Mouse (Mus musculus): ENCODE measurements at regions not wholly inside any gene's neighbourhood (a gene's known extent, or its start where the extent isn't known, plus 50 kb on each side); places are given as distances from the start of the nearest gene placed in this dataset.

DNA sequence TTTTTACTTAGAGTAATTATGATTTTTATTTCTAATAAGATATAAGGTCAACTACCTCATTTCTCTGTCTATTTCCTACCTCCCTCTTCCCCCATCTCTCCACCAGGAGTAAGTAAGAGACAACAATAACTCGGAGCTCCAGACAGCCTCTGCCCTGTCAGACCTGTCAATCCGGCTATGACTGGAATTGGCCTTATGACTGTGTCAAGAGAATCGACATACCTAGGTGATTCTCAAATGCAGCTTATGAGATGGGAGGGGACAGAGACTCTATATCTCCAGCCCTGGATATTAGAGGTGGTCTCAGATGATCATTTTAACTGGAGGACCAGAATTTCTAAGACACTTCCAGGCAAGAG lies 216.3 kb upstream of the Ankrd55 start:
- DNase-seq (ENCODE audit: low spot score) = no peak

DNA sequence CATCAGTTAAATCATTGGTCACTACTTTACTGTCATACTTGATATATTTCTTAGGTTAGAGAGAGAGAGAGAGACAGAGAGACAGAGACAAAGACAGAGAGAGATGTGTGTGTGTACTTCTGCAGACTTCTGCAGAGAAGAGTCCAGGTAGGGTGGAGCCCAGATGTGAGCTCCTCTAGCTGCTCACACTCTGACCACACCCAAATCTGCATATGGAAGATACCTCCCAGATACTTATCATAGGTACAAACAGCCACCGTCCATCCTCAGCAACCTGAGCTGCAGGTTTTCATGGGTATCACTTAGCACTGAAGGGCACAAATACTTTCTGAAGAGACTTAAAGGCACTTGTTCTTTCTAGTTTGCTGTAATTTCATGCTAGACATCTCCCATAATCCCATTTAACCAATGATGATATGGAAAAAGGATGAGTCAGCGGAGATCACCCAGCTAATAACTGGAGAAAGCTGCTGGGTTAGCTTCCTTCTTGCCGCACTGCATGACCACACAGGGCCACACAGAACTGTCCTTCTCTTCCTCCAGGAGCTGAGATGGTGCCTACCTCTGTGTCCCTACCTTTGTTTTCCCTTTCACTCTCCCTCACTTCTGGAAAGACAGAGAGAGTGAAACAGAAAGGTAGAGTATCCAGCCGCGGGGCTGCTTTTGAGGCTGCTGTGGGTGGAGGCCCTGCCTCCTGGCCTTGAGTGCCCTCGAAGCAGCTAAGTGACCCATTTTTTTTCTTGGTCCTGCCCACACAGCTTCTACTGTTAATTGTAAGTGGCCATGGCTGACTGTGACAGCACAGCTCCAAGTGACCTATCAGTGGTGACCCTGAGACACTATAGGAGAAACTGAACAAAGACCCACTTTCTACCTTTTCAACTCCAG lies 214.5 kb upstream of the Ankrd55 start:
- no peak for DNase-seq (ENCODE audit: low spot score)

DNA sequence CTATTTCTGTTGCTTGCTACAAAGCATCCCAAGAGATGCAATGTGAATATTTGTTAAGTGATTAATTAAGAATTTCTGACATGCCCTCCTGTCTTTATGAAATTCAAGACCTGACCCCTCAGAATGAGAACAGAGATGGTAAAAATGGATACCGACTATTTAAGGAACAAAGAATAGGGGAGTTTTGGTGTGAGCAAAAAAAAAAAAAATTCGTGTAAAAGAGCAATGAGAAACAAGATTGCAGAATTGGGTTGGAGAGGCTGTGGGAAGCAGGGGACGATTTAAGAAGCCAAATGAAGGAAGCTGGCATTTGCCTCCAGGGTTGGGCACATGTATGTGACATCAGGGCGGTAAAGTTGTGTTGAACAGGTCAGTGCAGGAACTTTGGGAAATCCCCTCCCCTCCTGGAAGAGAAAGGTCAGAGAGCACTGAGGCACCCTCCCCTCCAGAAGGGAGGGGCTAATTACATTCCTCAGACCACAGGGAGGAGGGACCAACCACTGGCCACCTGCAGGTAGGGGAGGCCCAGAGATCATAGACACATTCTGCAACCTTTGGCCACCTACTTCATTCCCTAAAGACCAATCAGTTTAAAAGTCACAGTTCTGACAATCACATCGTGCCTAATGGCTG lies 212.3 kb upstream of the Ankrd55 start:
- no peak for DNase-seq (ENCODE audit: low spot score)

DNA sequence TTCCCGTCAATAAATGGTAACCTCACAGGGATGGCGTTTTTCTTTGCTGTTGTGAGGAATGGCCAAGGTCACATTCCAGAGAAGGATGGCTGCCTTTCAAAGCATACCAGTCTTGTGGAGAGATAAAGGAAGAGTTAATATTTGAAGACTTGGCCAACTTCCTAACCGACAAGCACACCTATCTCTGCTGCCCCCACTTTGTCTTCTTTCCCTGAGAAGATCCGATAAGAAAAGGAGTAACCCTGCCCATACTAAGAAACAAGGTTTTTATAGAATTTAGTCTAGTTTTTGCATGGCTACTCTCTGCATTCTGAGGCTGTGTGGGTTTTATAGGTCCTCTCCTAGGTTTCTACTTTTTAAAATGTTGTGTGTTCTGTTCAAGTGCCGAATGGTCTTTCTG lies 210.2 kb upstream of the Ankrd55 start:
- DNase-seq (ENCODE audit: low spot score) = no peak

DNA sequence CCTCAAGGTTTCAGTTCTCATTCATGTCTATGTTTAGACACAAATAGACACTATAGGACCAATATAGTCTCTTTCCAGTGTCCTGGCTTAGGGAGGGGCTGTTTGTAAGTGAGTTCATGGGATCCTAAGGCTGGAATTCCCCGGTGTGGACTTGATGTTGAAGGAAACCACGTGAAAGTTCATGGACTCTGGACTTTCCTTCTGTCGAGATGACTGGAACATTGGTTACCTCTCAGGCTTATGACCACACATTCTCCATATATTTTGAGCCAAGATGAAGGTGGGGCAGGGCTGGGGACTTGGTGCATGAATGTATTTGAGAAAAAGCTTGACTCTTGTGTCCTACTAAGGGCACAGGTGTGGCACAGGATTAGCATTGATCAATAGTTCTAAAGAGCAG lies 206.3 kb upstream of the Ankrd55 start:
- no peak for DNase-seq (ENCODE audit: low spot score)

DNA sequence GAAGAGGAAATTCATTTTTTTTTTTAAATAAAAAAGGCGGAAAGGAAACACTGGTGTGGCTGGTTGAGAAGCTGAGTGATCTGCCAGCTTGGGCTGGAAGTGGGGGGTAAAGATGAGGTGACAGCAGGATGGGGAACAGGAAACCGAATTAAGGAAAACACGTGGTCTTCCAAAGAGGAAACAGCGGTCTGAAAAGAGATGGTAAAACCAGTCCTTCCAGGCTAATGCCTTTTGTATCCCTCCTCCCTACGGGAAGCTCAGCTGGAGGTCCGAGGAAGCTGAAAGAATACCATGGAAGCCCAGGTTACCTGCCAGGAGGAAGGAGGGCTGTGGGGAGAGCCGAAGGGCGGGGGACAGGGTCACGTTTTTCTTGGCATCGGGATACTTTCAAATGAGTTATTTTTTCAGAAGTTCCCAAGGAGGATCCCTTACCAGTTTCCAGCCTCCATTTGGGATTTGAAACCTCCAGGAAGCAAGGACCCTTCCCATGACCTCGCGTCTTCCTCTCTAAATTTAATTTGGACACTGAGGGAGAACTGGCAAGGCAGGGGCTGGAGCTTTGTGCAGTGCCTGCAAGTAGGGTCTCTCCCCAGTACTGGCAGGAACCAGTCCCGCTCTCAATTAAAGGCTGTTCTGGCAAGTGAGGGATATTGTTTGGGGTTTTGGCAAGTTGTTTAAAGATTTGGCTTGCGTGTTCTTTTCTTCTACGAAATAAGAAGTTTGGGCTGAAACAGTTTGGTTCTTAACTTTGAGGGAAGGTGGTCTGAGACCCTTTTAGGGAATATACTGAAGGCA lies 203.6 kb upstream of the Ankrd55 start:
- DNase-seq (ENCODE audit: low spot score) = no peak

DNA sequence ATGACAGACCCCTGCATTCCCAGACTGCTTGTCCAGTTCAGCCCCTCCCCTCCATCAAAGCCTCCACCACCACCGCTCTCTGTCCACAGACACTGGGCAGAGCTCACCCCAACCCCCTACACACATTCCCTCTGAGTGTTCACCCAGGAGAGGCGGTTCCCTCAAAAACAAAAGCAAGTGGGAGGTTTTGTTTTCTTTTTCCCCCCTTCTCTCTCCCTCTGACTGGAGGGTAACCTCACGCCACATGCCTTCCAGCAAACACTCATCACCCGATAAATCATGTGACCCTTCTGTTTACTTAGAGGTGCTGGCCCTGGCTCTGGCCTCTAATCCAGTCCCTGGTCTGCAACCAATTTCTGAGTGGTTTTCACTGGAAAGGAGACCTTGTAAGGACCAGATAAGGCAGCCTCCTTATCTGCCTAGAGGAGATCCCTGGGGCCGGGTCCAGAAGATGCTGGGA lies 199.9 kb upstream of the Ankrd55 start:
- DNase-seq (ENCODE audit: low spot score) = no peak

DNA sequence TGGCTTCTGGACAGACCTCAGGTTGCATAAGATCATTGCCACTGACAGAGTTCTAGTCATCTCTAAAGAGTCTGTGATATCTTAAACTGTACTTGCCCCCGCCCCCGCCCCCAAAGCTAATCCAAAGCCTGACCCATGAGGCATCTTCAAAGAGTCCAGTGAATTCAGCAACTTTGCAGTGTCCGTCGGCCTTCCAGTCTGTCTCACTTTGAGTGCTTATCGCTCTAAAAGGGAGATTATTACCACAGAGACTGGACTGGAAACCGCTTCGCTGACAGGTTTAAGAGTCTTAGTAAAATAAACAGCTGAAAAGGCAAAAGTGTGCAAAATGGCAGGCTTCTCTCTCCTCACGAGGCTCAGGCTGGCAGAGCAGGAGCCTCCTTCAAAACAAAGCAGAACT lies 197.5 kb upstream of the Ankrd55 start:
- DNase-seq (ENCODE audit: low spot score) = no peak

DNA sequence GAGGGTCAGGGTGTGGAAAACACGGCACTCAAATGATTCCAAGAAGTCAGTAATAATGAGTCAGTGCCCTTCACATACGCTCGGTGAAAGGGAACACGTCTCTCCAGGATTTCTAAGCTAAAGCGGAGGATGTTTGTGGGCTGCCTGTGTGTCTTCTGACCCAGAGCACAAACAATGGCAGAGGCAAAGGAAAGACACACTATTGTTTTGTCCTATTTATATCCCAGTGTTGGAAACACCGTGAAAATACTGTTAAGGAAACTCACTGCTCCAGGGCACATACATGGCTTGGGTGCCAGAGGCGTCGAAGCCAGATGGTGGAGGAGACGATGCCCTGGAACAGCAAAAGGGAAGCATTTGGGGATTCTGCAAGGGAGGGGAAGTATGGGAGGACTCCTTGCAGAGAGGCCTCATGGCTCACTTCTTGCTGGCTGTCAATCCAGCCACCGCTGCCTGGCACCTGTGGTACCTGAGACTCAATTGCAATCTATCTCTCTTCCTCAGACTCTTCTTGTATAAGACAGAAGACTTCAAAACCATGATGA lies 192.6 kb upstream of the Ankrd55 start:
- DNase-seq (ENCODE audit: low spot score) = no peak

DNA sequence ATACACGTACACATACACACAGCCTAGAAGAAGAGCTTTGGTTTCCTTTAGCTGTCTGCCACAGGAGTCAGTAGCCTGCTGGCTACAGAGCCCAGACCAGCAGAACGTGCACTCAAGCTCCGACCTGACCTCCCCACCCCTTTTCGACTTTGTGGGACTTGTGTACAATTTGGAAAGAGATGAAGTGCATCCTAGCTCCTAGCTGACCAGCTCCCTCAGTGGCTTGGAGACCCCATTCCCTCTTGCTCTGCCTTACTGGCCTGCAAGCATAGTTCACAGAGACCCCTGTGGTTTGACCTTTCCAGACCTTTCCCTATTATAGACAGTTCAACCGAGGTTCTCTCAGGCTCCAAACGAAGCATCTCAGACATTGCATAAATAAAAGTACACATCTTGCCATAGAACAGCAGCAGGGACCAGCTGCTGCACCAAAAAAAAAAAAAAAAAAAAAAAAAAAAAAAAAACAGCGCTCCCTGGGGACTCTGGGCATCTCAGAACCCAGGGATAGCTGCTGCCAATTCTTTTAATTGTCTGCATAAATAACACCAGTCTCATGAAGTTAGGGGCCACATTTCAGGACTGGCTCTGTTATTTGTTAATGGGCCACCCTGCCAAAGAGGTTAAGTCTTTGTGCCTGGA lies 188.2 kb upstream of the Ankrd55 start:
- no peak for DNase-seq (ENCODE audit: low spot score)

DNA sequence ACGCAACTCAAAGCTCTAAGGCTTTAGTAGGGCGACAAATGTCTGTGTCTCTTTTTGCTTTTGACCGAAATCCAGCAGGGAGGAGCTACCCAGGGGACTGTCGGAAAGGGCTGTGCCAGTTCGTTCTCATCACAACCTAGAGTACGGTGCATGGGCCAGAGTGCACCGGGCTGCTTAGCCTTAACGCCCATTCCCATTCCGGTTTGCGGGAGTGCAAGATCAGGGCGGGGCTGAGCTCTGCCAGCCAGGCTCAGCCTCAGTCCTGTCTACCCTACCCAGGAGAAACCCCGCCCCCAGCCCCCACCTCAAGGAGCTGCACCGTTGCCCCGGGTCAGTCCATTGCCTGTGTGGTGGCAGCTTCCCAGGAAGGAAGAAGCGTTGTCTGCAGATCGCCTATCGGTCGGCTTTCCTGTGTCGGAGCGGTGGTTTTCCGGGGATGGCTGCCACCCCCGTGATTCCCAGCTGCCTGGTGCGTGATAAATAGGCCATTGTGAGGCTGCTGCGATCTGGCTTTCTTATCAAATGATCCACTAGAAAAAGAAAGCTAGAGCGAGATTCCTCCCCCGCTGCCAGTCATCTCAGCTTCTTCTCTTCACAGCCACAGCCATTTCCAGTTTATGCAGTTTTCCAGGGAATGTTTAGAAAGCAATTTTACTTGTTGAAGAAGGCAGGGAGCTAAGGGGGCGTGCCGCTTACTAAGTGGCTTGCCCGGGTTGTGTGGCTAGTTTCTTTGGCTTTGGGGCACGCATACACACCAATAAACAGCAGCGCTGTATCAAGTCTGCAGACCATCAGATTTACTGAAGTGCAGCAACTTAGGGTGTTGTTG lies 187.4 kb upstream of the Ankrd55 start:
- DNase-seq (ENCODE audit: low spot score) = peak; percentile 22

DNA sequence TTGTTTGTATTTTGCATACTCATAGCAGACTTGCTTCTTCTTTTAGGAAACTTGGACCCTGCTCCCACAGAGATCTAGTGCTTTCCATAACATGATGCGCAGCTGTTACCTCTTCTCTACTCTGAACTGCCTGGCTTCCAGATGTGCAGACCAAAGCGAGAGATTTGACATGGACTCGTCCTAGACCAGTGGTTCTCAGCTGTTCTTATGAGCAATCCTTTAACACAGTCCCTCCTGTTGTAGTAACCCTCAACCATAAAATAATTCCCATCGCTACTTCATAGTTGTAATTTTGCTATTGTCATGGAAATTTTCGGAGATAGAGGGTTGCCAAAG lies 186.9 kb upstream of the Ankrd55 start:
- no peak for DNase-seq (ENCODE audit: low spot score)

DNA sequence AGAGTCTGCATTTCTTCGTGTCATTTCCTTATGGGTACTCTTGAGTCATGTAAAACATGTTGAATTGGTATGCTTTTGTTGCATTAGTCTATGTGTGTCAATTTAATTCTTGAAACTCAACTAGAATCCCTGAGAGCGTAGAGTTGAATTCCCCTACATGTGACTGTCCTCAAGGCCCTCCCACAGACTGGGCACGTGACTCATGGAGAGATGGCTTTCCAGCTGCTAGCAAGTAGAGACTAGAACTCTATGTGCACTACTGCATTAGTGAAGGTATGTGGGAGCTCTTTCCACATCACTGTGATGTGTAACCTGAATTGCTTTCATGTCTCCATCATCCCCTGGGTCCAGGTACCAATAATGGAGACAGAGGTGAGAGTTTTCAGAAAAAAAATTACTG lies 182.3 kb upstream of the Ankrd55 start:
- DNase-seq (ENCODE audit: low spot score) = no peak

DNA sequence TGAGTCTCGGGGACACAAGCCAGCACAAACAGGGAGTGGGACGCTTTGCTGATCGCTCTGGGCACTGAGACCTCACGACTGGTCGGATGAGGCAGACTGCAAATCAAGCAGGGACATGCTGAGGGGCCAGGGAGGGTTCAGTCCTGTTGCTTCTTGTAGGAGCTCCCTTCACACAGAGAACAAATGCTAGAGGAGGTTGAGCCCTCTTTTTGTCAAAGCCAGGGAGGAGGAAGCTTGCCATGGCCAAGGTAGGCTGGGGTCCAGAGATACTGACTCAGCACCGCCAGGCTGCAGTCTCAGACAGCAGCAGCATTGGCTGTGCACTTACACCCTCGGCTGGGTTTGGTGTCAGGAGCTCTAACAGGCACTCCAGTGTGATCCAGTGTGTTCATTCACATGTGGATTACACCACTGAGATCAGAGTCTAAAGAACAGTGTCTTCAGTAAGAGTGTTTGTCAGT lies 173.5 kb upstream of the Ankrd55 start:
- peak; percentile 21 for DNase-seq (ENCODE audit: low spot score)

DNA sequence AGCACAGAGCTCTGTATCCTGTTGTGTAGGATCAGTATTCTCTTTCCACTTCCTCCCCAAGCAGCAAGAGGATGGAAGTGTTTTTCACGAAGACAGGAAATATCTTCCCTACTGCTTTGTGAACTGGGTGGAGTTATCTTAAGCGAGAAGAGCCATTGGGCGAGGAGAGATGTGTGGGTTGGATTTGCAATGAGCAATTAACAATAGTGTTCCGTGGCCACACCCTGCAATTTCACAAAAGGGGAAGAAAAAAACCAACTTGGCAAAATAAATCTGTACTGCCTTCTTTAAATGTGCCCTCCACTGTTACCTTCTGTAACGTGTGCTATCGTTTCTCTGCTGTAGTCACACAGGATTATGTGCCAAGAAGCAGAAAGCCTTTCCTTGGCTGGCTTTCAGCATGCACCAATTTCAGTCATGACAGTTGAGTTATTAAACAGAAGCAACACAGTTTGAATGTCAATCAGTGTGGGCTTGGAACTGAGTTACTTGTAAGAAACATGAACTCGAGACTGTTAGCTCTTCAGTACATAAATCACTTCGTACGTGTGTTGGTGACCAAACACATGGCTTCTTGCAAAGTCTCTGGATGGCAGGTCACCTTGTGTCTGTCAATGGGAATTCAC lies 172.0 kb upstream of the Ankrd55 start:
- DNase-seq (ENCODE audit: low spot score) = no peak

DNA sequence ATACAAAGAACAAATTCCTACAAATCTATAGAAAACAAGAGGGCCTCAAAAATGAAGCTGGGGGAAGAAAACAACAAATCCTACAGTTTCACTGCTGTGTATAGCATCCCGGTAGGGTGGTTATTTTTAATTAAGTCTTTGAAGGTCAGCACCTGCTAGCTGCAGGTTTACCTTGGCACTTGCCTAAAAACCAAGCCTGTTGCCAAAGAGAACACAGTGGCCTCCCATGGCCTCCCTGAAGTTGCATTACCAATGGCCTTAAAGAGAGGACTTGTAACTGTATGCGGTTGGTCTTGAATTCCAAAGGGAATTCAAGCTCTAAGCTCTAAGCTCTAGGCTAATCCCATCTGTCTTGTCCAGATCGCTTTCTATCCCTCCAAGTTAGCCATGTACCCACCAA lies 169.7 kb upstream of the Ankrd55 start:
- DNase-seq (ENCODE audit: low spot score) = no peak

DNA sequence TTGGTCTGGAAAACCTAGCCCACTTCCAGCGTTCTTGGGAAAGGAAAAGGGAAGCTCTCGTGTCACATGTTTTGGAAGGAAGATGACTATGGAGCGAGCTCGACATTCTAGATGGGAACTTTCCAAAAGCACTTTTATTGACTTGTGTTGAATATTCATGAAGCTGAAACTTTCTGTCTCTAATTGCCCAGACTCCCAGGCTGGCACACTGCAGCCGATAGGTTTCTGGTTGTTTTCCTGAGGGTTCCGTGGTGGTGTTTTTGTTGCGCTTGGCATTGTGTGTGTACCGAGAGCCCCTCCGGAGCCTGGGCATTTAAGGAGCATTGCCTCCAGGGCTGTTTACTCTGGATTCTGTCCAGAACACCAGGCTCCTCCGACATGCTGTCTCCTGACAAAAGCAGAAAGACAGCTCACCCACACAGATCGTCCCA lies 168.6 kb upstream of the Ankrd55 start:
- no peak for DNase-seq (ENCODE audit: low spot score)

DNA sequence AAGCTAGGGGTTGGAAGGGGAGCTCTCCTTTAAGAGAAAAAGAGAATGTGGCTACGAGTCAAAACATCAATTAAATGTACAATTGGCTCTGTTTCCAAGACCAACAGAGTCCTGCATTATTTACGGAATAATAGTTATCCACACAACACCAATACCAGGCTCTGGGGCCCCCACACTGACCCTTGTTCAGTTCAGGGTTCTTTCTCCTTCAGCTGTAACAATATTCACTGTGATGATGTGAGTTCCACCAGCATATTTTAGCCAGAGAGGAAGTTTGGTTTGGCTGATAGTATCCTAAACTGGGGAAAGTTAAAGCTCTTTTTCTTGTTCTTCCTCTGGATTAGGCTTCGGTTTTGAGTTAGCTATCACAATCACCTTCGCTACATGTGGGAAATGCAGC lies 167.9 kb upstream of the Ankrd55 start:
- no peak for DNase-seq (ENCODE audit: low spot score)

DNA sequence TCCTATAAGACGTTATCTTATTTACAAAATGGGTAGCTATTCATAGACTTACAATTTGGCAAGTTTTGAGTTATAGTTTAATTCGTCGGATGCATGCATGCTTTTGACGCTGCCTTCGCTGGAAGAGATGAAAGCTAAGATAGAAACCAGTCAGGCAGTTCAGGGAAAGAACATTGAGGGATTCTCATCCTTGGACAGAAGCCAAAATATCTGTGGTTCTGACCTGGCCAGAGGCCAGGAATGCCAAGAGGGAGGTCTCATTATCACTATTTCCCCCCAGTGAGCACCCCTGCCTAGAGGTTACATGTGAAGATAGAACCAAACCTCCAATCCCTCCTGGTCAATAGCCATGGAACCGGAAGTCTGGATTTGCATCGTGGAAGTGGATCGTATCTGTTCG lies 167.1 kb upstream of the Ankrd55 start:
- no peak for DNase-seq (ENCODE audit: low spot score)

DNA sequence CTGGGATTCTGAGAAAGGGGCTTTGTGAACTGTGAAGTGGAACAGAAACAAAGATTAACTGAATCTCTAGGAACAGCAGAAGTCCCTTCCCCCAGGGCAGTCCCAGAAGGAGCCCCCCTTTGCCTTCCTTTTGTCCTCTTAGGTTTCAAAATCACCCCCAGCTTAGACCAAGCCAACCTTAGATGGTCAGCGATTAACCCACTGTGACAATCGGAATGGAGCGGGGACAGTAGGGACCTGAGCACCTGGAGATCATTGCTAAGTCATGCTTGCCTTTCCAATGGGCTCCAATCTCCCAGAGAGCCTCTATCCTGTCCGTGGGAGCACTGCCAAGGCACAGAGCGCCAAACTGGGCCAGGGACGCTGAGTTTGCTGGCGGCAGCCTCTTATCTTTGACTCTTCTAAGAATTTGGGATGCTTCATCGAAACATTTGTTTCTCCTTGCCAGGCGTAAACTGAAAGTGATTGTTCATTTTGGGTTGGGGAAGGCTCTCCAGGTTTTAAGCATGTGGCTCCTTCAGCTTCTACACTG lies 165.3 kb upstream of the Ankrd55 start:
- no peak for DNase-seq (ENCODE audit: low spot score)

All from urinary bladder, postnatal 25 days (tissue).